Mouse (Mus musculus) CH12.LX (cell line): ENCODE measurements at regions not wholly inside any gene's neighbourhood (a gene's known extent, or its start where the extent isn't known, plus 50 kb on each side); places are given as distances from the start of the nearest gene placed in this dataset.

Experiments
- DNase-seq: peaks from one replicate; pipeline ENCODE4 v3.0.0-alpha.2; 2013; ENCODE audit errors: extremely low read depth
- H3K27ac ChIP-seq: 2 replicates; pipeline ENCODE4 v1.5.1; 2012; ENCODE audit warnings: low read depth, mild to moderate bottlenecking, control low read depth, moderate library complexity; ENCODE audit not compliant: insufficient read depth
- H3K27me3 ChIP-seq: replicated peaks from 2 replicates; pipeline ENCODE3; 2012; ENCODE audit warnings: inconsistent platforms
- H3K36me3 ChIP-seq, 2 experiments: replicated peaks in 1 of 2; 2 replicates each; pipeline versions ENCODE3 to v1.6.1; 2012; ENCODE audit warnings: inconsistent platforms in 1 of 2, low read length in 1 of 2, mild to moderate bottlenecking in 1 of 2, mixed read lengths in 1 of 2, moderate library complexity in 1 of 2; ENCODE audit not compliant: control insufficient read depth in 1 of 2, insufficient read depth in 1 of 2
- H3K4me1 ChIP-seq, 2 experiments: 2 replicates each; pipeline ENCODE4 v1.6.1; 2012; ENCODE audit warnings: inconsistent platforms in 1 of 2, moderate library complexity in 1 of 2; ENCODE audit not compliant: insufficient read depth in 2 of 2, control insufficient read depth in 1 of 2
- H3K4me2 ChIP-seq: 2 replicates; pipeline ENCODE4 v1.6.1; 2012; ENCODE audit warnings: low read depth, mild to moderate bottlenecking, control low read depth; ENCODE audit not compliant: poor library complexity, insufficient read depth, severe bottlenecking
- H3K4me3 ChIP-seq, 3 experiments: fragments of 150-350 bp in 1 of 3; sonication (generic) in 1 of 3; replicated peaks in 1 of 3; 2 replicates each; pipeline versions ENCODE3 to v1.5.1; 2011 to 2012; ENCODE audit warnings: low read depth in 2 of 3, low read length in 2 of 3, mild to moderate bottlenecking in 2 of 3, moderate library complexity in 2 of 3, control low read depth in 1 of 3, improper control_type of control experiment in 1 of 3, inconsistent platforms in 1 of 3, mixed read lengths in 1 of 3; ENCODE audit not compliant: poor library complexity in 1 of 3
- H3K79me2 ChIP-seq: replicated peaks from 2 replicates; pipeline ENCODE4 v1.6.1; 2012; ENCODE audit warnings: mild to moderate bottlenecking, moderate library complexity; ENCODE audit not compliant: control insufficient read depth, poor library complexity, insufficient read depth, severe bottlenecking; ENCODE audit errors: extremely low read depth
- H3K9ac ChIP-seq: 2 replicates; pipeline ENCODE4 v1.6.1; 2012; ENCODE audit warnings: low read depth, mild to moderate bottlenecking, control low read depth, moderate library complexity; ENCODE audit not compliant: insufficient read depth
- H3K9me3 ChIP-seq: replicated peaks from 2 replicates; pipeline ENCODE3; 2012; ENCODE audit warnings: low read length, inconsistent platforms, mixed read lengths
- BHLHE40 ChIP-seq: IDR thresholded peaks from 2 replicates; pipeline ENCODE4 v1.6.1; 2011; ENCODE audit warnings: mild to moderate bottlenecking, low read depth, low read length, improper control_type of control experiment
- CTCF ChIP-seq, 2 experiments: IDR thresholded peaks in 1 of 2; conservative IDR thresholded peaks in 1 of 2; 2 replicates each; pipeline ENCODE4 v1.5.1; 2011 to 2012; ENCODE audit warnings: low read depth in 2 of 2, low read length in 2 of 2, improper control_type of control experiment in 1 of 2, inconsistent platforms in 1 of 2, mild to moderate bottlenecking in 1 of 2, moderate library complexity in 1 of 2
- E2F4 ChIP-seq: IDR thresholded peaks from 2 replicates; pipeline ENCODE4 v1.6.1; 2011; ENCODE audit warnings: low read depth, low read length, improper control_type of control experiment; ENCODE audit not compliant: insufficient replicate concordance
- HCFC1 ChIP-seq: IDR thresholded peaks from 2 replicates; pipeline ENCODE4 v1.6.1; 2012; ENCODE audit warnings: low read depth, mild to moderate bottlenecking, inconsistent platforms, low read length, improper control_type of control experiment
- JUN ChIP-seq: IDR thresholded peaks from 2 replicates; pipeline ENCODE4 v1.6.1; 2011; ENCODE audit warnings: low read depth, mild to moderate bottlenecking, low read length, improper control_type of control experiment, moderate library complexity; ENCODE audit not compliant: insufficient read depth
- KAT2A ChIP-seq: IDR thresholded peaks from 2 replicates; pipeline ENCODE4 v1.6.1; 2012; ENCODE audit warnings: low read length, improper control_type of control experiment, inconsistent platforms; ENCODE audit not compliant: insufficient replicate concordance
- MAX ChIP-seq: IDR thresholded peaks from 2 replicates; pipeline ENCODE4 v1.6.1; 2011; ENCODE audit warnings: low read length, improper control_type of control experiment
- MYC ChIP-seq: IDR thresholded peaks from 2 replicates; pipeline ENCODE4 v1.6.1; 2011; ENCODE audit warnings: low read depth, mild to moderate bottlenecking, improper control_type of control experiment, low read length
- NRF1 ChIP-seq: IDR thresholded peaks from 2 replicates; pipeline ENCODE4 v1.6.1; 2014; ENCODE audit warnings: low read depth, mild to moderate bottlenecking, inconsistent platforms, low read length, improper control_type of control experiment, moderate library complexity
- POLR2A ChIP-seq: IDR thresholded peaks from 2 replicates; pipeline ENCODE4 v1.6.1; 2011; ENCODE audit warnings: low read depth, mild to moderate bottlenecking, improper control_type of control experiment, low read length
- RAD21 ChIP-seq: IDR thresholded peaks from 2 replicates; pipeline ENCODE4 v1.6.1; 2011; ENCODE audit warnings: low read depth, mild to moderate bottlenecking, low read length, improper control_type of control experiment, moderate library complexity
- SIN3A ChIP-seq: IDR thresholded peaks from 2 replicates; pipeline ENCODE4 v1.6.1; 2012; ENCODE audit warnings: low read length, improper control_type of control experiment, inconsistent platforms
- SMC3 ChIP-seq: IDR thresholded peaks from 2 replicates; pipeline ENCODE4 v1.6.1; 2011; ENCODE audit warnings: low read depth, low read length, improper control_type of control experiment
- TBP ChIP-seq: conservative IDR thresholded peaks from 2 replicates; pipeline ENCODE4 v1.6.1; 2011; ENCODE audit warnings: low read depth, low read length, improper control_type of control experiment
- TCF12 ChIP-seq: IDR thresholded peaks from 2 replicates; pipeline ENCODE4 v1.6.1; 2014; ENCODE audit warnings: low read depth, mild to moderate bottlenecking, inconsistent platforms, low read length, improper control_type of control experiment
- UBTF ChIP-seq: IDR thresholded peaks from 2 replicates; pipeline ENCODE4 v1.6.1; 2012; ENCODE audit warnings: low read depth, mild to moderate bottlenecking, inconsistent platforms, low read length, improper control_type of control experiment, moderate library complexity
- USF1 ChIP-seq: IDR thresholded peaks from 2 replicates; pipeline ENCODE4 v1.6.1; 2014; ENCODE audit warnings: low read depth, mild to moderate bottlenecking, inconsistent platforms, low read length, improper control_type of control experiment
- USF2 ChIP-seq: conservative IDR thresholded peaks from 2 replicates; pipeline ENCODE4 v1.6.1; 2011; ENCODE audit warnings: low read depth, low read length, improper control_type of control experiment
- ZC3H11A ChIP-seq: IDR thresholded peaks from 2 replicates; pipeline ENCODE4 v1.6.1; 2012; ENCODE audit warnings: low read depth, mild to moderate bottlenecking, inconsistent platforms, low read length, improper control_type of control experiment
- ZKSCAN1 ChIP-seq: IDR thresholded peaks from 2 replicates; pipeline ENCODE4 v1.6.1; 2012; ENCODE audit warnings: low read depth, inconsistent platforms, low read length, improper control_type of control experiment, borderline replicate concordance
- ZMIZ1 ChIP-seq: IDR thresholded peaks from 2 replicates; pipeline ENCODE4 v1.6.1; 2012; ENCODE audit warnings: low read depth, mild to moderate bottlenecking, inconsistent platforms, low read length, improper control_type of control experiment
- dilution Hi-C: fragments of 300-500 bp; cut with MboI; formaldehyde crosslinking; loops from 2 replicates; pipeline ENCODE4 v1.14.3; 2020; ENCODE audit warnings: low sequenced_read_pairs; ENCODE audit not compliant: extremely low pct_unique_long_range_greater_than_20kb, extremely low pct_ligation_motif_present
- in situ Hi-C: fragments of 300-500 bp; cut with MboI; formaldehyde crosslinking; loops from 3 replicates; pipeline ENCODE4 v1.14.3; 2019; ENCODE audit warnings: low sequenced_read_pairs, low pct_ligation_motif_present, low pct_unique_long_range_greater_than_20kb, mixed read lengths

DNA sequence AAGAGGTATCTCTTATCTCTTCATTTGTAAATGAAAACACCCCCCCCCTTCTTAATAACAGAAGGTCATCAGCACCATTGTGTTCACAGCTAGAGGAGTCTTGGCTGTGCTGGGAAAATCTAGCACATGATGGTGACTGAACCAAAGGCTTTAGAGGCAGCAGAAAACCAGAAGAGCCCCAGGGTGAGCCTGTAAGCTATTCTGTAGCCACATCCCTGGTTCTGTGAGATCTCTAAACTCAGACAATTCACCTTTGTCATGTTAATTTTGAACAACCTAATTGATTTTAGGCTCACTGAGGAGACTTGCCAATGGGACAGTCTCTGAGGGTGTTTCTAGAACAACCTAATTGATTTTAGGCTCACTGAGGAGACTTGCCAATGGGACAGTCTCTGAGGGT, 201.4 kb downstream of the Emp1 start:
- Histone ChIP-seq H3K4me3 (no peak overlapping the region), H3K4me1 (no peaks in the 10 kb centered on the region), H3K4me2 (no peak overlapping the region), H3K27me3 (no peaks in the 10 kb centered on the region), H3K79me2 (no peaks in the 10 kb centered on the region), H3K36me3 (no peaks in the 10 kb centered on the region), H3K9me3 (peaks cover 26% of the 10 kb centered on the region), H3K27ac (no peak overlapping the region), H3K9ac (no peak overlapping the region)
- in situ Hi-C loops: no loop called here
- TF ChIP-seq ZKSCAN1 (no peak), BHLHE40 (no peak), USF2 (no peak), SIN3A (no peak), SMC3 (no peak), KAT2A (no peak), HCFC1 (no peak), UBTF (no peak), POLR2A (no peak), E2F4 (no peak), NRF1 (no peak), ZMIZ1 (no peak), CTCF (conservative IDR thresholded peaks at IDR 0.05 in 1 of 2, IDR thresholded peaks at IDR 0.05 in 1 of 2; ENCODE audit: low read depth in 2 of 2, low read length in 2 of 2) (no peak), MYC (no peak), USF1 (no peak)
- DNase-seq: no peak
- dilution Hi-C loops: no loop called here

DNA sequence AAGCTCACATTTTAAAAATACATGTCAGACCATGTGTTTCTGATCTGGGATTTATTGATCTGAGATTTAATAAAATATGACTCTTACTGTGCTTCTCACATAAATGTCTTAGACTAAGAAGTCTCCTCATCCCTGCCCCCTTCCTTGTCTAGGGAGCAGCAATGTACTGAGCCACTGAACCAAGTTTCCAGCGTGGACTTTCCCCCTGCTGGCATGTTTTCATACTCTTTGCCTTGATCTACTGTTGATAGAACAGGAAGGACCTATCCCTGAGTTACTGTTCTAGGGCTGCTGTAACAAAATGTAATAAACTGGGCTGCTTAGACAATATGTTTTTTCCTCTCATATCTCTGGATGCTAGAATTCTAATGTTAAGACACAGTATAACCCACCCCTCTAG, 206.7 kb downstream of the Emp1 start:
- Histone ChIP-seq H3K4me3 (no peak overlapping the region), H3K9ac (no peak overlapping the region), H3K79me2 (no peaks in the 10 kb centered on the region), H3K36me3 (no peaks in the 10 kb centered on the region), H3K9me3 (peaks cover 20% of the 10 kb centered on the region), H3K27ac (no peak overlapping the region), H3K4me1 (no peaks in the 10 kb centered on the region), H3K4me2 (no peak overlapping the region), H3K27me3 (no peaks in the 10 kb centered on the region)
- TF ChIP-seq ZKSCAN1 (no peak), TBP (no peak), RAD21 (no peak), SMC3 (no peak), ZC3H11A (no peak), CTCF (conservative IDR thresholded peaks at IDR 0.05 in 1 of 2, IDR thresholded peaks at IDR 0.05 in 1 of 2; ENCODE audit: low read depth in 2 of 2, low read length in 2 of 2) (no peak), JUN (no peak), MAX (no peak), TCF12 (no peak)
- dilution Hi-C loops (no loop called here), in situ Hi-C loops (no loop called here)
- DNase-seq: no peak
